Mouse (Mus musculus) left cerebral cortex, postnatal 25 days (tissue): ENCODE results near the gene Aldob. TPM values are rescaled to one million over a fixed set of nuclear protein-coding genes. Genes with fewer than 3 reads are reported as not detected.
A peak's percentile ranks its signal among the peaks of the same experiment; 100 is the strongest.

Experiments
- DNase-seq, 2 experiments: peaks; one replicate each; pipeline ENCODE4 v3.0.0; 2022; ENCODE audit warnings: low spot score in 2 of 2, mixed read lengths in 1 of 2
- intact Hi-C: fragments of 180-260 bp; cut with DNase I; formaldehyde crosslinking; loops from one replicate; pipeline ENCODE4 v1.15.1; 2025
- total RNA-seq, 2 experiments: library from RNA; stranded (reverse); gene quantifications; 2 replicates each; pipeline ENCODE4 v1.2.3; 2021

Aldob gene
- 1 to 10 TPM in 1 of 2 experiments, under 1 TPM in 1; 0.96 to 1.3 TPM for total RNA-seq

DNA sequence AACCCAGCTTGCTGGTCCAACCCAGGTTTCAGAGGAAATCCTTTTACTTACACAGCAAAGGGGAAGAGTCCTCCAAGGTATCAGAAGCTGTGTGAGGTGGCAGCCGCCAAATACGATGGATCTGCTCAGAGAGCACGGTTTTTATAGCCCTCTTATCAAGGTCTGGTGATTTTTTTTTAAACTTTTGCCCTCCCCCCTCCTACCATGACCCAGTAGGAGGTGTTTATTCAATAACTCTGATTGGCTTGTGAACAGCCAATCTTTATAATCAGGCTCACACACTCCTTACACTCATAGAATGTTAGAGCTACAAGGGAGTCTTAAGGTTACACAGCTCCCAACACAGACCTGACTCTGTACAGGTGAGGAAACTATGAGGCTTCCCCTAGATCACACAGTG is at the start of gene Aldob:
Gene Aldob (minus strand): TSS at position 164 of the 400 bp plus-strand sequence.
- DNase-seq, result no peak
- intact Hi-C loops, result no loop called here

DNA sequence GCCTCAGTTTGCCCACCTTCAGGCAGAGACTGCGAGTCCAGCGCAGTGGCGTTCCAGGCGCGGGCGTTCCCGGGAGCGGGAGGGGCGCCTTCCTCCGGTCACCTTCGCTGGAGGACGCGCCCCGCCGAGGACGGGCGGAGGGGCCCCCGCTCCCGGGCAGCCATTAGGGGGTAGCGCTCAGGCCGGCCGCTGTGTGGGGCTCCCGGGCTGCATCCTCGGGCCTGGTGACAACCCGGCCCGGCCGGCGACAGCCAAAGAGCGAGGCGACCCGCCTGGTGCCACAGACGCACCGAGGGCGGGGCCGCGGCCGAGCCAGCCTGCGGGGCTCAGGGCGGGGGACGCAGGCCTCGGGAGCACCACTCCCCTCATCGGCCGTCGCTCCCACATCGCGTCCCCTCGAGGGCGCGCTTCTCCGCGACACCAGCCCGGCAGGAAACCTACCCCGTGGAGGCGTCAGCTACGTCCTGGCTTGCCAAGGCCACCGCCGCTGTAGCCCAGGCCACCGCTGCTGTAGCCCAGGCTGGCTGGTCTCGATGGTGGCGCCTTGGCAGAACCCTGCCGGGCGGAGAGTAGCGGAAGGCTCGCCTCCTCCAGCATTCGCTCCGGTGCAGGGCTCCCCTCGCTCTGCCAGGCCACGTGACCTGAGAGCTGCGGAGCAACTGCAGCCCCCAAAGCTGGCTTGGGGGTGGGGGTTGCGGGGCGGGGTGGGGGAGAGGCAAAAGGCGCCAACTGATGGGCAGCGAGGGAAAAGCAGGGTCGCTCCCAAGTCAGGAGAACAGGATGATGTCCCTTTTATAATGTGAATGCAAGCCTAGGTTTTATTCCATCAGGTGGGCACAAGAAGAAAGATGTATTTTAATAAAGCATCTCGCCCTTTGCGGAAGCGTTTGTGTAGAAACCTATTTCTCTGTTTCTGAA is 48.1 kb upstream of the Aldob start, which contains the start of gene Tmem246:
Gene Tmem246 (minus strand): TSS at position 694 of the 918 bp plus-strand sequence.
- peak; percentile 75 to 79 for DNase-seq
- intact Hi-C loops, result loop anchor here (1.0 to 2.0 kb wide), 2 partner anchors 29 to 75 kb away; no protein-coding TSS in a partner anchor

- DNase-seq, result peak; percentile 31 to 41
- intact Hi-C loops, result loop anchor here (1.0 to 2.0 kb wide), 2 partner anchors 30 to 75 kb away; no protein-coding TSS in a partner anchor
Observed at GRCm38 (mm10) chr4:49596846-49597182, 47.5 kb upstream of the Aldob start.

- intact Hi-C loops, result no loop called here
- no peak for DNase-seq
Observed at GRCm38 (mm10) chr4:49590152-49590551, 40.8 kb upstream of the Aldob start.

DNA sequence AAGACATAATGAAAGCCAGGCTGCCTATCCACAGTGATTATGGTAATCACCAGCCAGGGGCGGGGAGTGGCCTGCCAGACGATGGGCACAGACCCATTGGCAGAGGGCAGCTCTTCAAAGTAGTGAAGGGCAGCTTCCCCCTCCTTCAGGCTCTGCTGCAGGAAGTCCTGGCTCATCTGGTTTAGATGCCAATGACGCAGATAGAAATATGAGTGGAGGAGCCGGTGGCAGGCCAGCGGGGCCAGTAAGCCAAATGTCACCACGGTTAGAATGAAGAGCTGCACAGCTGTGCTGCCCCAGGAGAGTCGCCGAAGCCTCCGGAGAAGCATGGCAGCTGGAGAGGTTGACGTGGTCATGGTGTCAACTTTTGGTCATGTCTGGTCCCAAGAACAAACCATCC is 37.5 kb upstream of the Aldob start:
- no peak for DNase-seq
- intact Hi-C loops, result no loop called here

- intact Hi-C loops, result no loop called here
- DNase-seq, result peak in 1 of 2 experiments; percentile 16
Observed at GRCm38 (mm10) chr4:49585524-49586101, 36.3 kb upstream of the Aldob start.

- DNase-seq, result no peak
- intact Hi-C loops, result no loop called here
Observed at GRCm38 (mm10) chr4:49583965-49584831, 34.9 kb upstream of the Aldob start.

DNA sequence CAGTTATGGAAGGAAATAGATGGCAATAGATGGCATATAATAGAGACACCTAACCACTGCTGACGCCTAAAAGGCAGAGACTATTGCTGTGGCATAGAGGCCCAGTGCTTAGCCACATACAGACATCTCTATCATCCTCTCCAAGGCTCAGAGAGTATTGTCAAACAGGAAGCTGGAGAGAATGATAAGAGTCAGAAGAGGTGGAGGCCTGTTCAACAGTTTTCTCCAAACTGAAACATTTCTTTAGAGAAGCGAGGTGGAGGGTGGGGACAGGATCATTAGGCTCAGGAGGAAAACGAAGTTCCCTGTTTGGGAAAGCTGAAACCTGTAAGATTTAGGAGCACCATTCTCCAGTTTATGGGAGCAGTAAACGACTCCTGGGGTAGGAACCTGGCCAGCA is 31.9 kb upstream of the Aldob start:
- intact Hi-C loops, result no loop called here
- DNase-seq, result no peak

- intact Hi-C loops, result no loop called here
- no peak for DNase-seq
Observed at GRCm38 (mm10) chr4:49572194-49572593, 22.8 kb upstream of the Aldob start.

DNA sequence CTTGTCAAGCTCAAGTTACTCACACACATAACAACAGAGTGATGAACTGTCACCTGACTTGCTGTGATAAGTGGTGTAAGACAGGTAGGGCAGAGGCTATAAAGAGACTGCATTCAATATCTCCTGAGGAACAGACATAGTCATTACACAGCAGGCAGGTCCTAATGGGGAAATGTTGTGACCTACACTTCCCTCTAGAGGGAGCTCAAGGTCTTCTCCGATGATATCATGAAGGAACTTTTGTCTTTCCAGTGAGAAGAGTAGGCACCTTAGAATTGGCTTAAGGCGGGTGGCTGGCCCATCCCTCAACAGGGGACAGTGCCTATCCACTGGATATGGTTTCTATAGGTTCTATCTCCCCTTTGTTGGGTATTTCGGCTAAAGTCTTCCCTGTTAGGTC is 18.3 kb upstream of the Aldob start:
- peak; percentile 70 to 87 for DNase-seq
- intact Hi-C loops, result loop anchor here (1.0 kb wide), 1 partner anchor 60 kb away; no protein-coding TSS in a partner anchor

DNA sequence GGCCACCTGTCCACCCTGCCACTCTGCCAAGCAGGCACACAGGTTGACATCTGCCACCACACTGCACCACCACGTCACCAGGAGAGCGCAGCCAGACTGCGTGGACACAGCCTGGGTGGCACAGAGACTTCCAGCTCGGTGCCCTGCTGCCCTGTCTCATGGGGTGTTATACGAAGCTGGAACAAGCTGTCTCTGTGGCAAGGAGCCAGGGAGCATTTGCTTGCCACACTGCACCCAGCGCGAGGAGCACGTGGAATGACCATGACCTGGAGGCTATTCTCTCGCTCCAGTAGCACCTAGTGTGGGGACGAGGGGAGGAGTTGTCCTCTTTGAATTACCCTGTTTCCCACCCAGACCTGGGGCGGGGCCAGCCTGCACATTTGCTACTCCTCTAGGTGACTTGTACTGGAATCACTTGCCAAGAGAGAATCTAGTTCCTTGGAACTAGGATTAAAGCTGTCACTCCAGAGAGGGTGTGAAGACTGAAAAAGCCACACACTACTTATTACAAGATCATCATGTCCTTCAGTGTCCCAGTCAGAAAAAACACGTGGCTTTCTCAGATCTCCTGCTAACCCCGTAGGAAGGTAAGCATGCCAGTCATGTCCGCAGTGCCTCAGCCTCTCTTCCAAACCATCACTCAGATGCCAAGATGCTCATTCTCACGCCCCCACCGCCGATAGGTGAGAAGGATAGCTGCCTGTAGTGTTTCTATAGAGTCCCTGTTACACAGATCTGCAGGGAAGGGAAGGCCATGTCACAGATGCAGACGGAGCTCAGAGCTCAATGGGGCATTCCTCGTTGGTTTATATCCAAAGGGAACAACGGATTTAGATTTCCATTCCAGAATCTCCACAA is 10.8 kb upstream of the Aldob start:
- intact Hi-C loops, result no loop called here
- peak; percentile 35 to 43 for DNase-seq

DNA sequence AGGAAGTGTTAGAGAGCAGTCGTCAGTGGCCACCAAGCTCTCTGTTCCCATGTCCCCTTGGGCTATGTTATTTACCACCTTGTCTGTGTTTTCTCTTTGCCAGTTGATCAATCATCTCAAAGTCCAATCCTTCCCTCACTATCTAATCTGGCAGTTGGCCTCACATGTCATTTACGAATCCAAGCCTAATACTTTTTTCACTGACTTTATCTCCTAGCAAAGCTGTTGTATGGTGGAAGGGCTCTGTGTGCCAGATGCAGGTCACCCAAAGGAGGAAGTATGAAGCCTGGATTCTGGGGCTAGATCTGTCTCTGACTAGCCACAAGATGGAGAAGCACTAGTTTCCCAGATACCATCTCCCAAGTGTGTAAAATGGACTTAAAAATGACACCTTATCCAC is 8.8 kb upstream of the Aldob start:
- DNase-seq, result no peak
- intact Hi-C loops, result no loop called here

DNA sequence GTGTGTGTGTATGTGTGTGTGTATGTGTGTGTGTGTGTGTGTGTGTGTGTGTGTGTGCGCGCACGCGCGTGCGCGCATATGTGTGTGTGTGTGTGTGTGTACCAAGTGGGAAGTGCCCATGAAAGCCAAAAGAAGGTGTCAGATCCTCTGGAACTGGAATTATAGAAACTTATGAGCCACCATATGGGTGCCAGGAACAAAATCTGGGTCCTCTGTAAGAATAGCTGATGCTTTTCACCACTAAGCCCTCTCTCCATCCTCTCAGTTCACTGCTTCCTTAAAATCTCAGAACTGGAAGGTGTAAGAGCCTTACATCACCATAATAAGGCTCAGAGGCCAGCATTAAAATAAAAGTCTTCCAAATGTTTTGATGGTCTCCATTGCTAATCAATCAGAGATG is 8.0 kb upstream of the Aldob start:
- DNase-seq, result peak in 1 of 2 experiments; percentile 43
- intact Hi-C loops, result loop anchor here (2.0 kb wide), 1 partner anchor 35 kb away; no protein-coding TSS in a partner anchor

- no peak for DNase-seq
- intact Hi-C loops, result no loop called here
Observed at GRCm38 (mm10) chr4:49553380-49553779, 4.0 kb upstream of the Aldob start.

DNA sequence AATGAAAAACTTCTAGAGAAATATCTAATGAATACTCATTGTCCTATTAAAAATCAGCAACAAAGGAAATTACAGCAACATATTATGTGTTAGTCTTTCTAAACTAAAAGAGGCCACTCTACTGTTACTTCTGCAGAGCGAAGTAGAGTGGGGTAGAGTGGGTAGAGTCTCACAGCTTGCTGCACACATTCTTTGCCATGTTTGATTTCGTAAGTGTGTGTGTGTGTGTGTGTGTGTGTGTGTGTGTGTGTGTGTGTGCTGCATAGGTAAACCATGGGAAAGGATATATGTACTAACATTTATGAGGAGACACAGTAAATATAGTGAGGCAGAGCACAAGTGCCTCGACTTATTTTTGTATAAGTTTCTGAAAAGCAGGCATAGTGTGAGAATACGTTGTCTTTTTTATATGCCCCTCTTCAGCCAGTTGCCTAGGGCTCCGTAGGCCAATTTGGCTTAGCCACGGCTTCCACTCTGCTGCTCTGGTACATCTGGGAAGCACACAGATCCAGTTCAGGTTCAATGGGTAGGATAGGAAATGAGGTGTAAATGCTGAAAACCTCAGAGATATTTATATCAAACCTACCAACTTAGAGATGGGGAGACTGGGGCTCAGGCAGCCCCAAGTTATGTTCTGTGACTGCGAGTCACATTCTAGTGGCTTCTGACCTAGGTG is 1.7 kb downstream of the Aldob start:
- intact Hi-C loops, result no loop called here
- DNase-seq, result no peak

DNA sequence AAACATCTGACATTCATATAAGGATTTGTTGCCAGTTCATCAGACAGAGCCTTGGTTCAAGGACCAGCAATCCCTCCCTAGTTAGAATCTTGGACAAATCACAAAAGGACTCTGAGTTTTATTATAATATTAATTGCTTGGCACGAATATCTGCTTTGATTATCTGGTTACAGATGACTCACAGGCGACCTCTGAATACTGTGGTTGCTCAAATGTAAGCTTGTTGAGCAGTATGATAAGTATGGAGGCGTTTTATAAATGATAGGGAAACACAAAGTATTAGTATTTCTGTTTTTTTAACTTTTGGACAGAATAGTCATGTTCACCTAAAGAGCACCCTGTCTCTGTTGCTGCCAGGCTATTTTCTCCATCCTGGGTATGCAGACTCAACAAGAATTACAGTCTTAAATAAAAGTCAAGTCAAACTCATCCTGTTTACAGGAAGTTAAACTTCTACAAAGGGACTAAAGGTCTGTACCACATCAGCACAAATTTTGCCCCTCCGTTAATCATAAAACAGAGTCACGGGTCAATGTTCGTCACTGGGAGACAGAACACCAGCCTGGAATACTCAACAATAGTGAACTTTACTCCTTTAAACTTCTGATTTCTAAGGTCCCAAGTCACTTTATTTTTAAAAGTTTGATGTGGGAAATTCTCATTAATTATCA is 2.3 kb downstream of the Aldob start:
- intact Hi-C loops, result no loop called here
- no peak for DNase-seq

- DNase-seq, result no peak
- intact Hi-C loops, result no loop called here
Observed at GRCm38 (mm10) chr4:49546026-49546425, 3.3 kb downstream of the Aldob start.

DNA sequence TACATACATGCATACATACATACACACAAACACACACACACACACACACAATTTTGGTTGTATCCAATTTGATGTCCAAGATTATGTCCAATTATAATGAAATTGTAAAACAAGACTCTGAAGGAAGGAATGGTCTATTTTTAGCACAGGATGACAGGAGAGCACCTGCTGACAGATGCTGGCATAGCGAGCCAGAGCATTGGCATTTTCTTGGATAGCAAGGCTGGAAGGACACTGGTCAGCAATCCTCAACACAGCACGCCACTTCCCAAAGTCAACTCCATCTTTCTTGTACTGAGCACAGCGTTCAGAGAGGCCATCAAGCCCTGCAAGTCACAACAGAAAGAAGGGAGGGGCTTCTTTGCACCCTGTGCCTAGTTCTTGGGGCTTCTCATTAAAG is 8.4 kb downstream of the Aldob start:
- DNase-seq, result no peak
- intact Hi-C loops, result no loop called here
